Comparison of ENCODE assay signal across 8 mouse cellular contexts in genomic region chr11:113297765-113298164, GRCm38 (mm10).
DNase-seq lines count a peak whose midpoint lies in the region; ATAC-seq lines count a peak whose summit lies in the region.

No protein-coding gene starts in this region.

- peak; percentile 58; the same call in 1 of the 2 replicates for ATAC-seq in limb, embryonic 13.5 days (ENCODE audit: low FRiP score, low read depth)
- ATAC-seq in neural tube, embryonic 11.5 days (ENCODE audit: insufficient read depth, low FRiP score, low TSS enrichment) = no peak

- no peaks in the 10 kb centered on the region; the same call in 1 of the 2 replicates for H3K27me3 ChIP-seq in limb, embryonic 13.5 days
- H3K27me3 ChIP-seq in neural tube, embryonic 11.5 days (ENCODE audit: control insufficient read depth, insufficient read depth, low read length) = no peaks in the 10 kb centered on the region

- peaks cover 48% of the 10 kb centered on the region for H3K4me1 ChIP-seq in limb, embryonic 13.5 days
- peaks cover 19% of the 10 kb centered on the region for H3K4me1 ChIP-seq in neural tube, embryonic 11.5 days (ENCODE audit: control insufficient read depth, insufficient read depth, low read length)

- DNase-seq in 416B (ENCODE audit: low read depth) = peak; percentile 68
- DNase-seq in T-cell, adult 2 months (ENCODE audit: low spot score) = peak; percentile 52
- DNase-seq in cerebellum, postnatal 10 days = peak; percentile 91 to 92
- DNase-seq in frontal cortex, postnatal 25 days (ENCODE audit: low spot score in 2 of 2) = peak; percentile 76 to 78
- DNase-seq in kidney, adult 8-10 months = peak; percentile 34 to 76
- DNase-seq in neural tube, embryonic 11.5 days (ENCODE audit: low spot score) = peak; percentile 81
- DNase-seq in testis, postnatal 14 days (ENCODE audit: low spot score) = peak; percentile 24

- H3K27ac ChIP-seq in limb, embryonic 13.5 days = peak overlapping the region; percentile 15; the same call in 1 of the 2 replicates
- no peak overlapping the region for H3K27ac ChIP-seq in neural tube, embryonic 11.5 days (ENCODE audit: low read depth, low read length)

- no peaks in the 10 kb centered on the region for H3K9me3 ChIP-seq in limb, embryonic 13.5 days
- no peaks in the 10 kb centered on the region for H3K9me3 ChIP-seq in neural tube, embryonic 11.5 days (ENCODE audit: control insufficient read depth, low read length)

- no peaks in the 10 kb centered on the region for H3K36me3 ChIP-seq in limb, embryonic 13.5 days
- H3K36me3 ChIP-seq in neural tube, embryonic 11.5 days (ENCODE audit: control insufficient read depth, insufficient read depth, low read length) = no peaks in the 10 kb centered on the region

- no peak overlapping the region for H3K4me3 ChIP-seq in limb, embryonic 13.5 days
- H3K4me3 ChIP-seq in neural tube, embryonic 11.5 days (ENCODE audit: low read depth, low read length) = no peak overlapping the region

- H3K9ac ChIP-seq in limb, embryonic 13.5 days = no peak overlapping the region
- no peak overlapping the region for H3K9ac ChIP-seq in neural tube, embryonic 11.5 days (ENCODE audit: low read length)

- WGBS in limb, embryonic 13.5 days = 12% methylated on average over 2 of the region's 2 CpGs
- 24% methylated on average over 2 of the region's 2 CpGs for WGBS in neural tube, embryonic 11.5 days

- H3K4me2 ChIP-seq in limb, embryonic 13.5 days (replicated peaks) = no peak overlapping the region; the same call in 1 of the 2 replicates
- no peak overlapping the region for H3K4me2 ChIP-seq in neural tube, embryonic 11.5 days (ENCODE audit: low read depth)

Comparison
In these comparisons a context has a peak if more than half of its experiments do, and no peak if none do; other contexts are left out.
1. DNase-seq: peak in every context shown above with its lines; median percentile 92 in cerebellum, postnatal 10 days; 81 in neural tube, embryonic 11.5 days; 77 in frontal cortex, postnatal 25 days; 68 in 416B; 55 in kidney, adult 8-10 months; 52 in T-cell, adult 2 months; 24 in testis, postnatal 14 days.